Mouse (Mus musculus): ENCODE measurements around the gene Gm4450. TPM values are rescaled to one million over a fixed set of nuclear protein-coding genes. Genes with fewer than 3 reads are reported as not detected.
"Not testable (repeated sequence)": the region's sequence is repeated elsewhere in the genome, so short reads cannot be mapped to it uniquely, and the experiment has no call there.

Gene Gm4450
- polyA plus RNA-seq, 2 experiments from 2014 or later = not detected

GRCm38 (mm10) chr3:98417328-98417727, 39.6 kb downstream of the Gm4450 start:
- peak; percentile 79 for ATAC-seq

GRCm38 (mm10) chr3:98416426-98417250, 40.3 kb downstream of the Gm4450 start:
- ATAC-seq = no peak

GRCm38 (mm10) chr3:98414296-98414695, 42.6 kb downstream of the Gm4450 start:
- ATAC-seq = no peak

- no peak for ATAC-seq
Measured at GRCm38 (mm10) chr3:98413733-98414132, 43.2 kb downstream of the Gm4450 start.

- ATAC-seq = not testable (repeated sequence)
Measured at GRCm38 (mm10) chr3:98410619-98411580, 46.0 kb downstream of the Gm4450 start.

- not testable (repeated sequence) for ATAC-seq
Measured at GRCm38 (mm10) chr3:98407261-98407780, 49.6 kb downstream of the Gm4450 start.

- peak; percentile 98 for ATAC-seq
Measured at GRCm38 (mm10) chr3:98406569-98407144, 50.3 kb downstream of the Gm4450 start.

- not testable (repeated sequence) for ATAC-seq
Measured at GRCm38 (mm10) chr3:98405877-98406276, 51.0 kb downstream of the Gm4450 start.

- not testable (repeated sequence) for ATAC-seq
Measured at GRCm38 (mm10) chr3:98404268-98404895, 52.5 kb downstream of the Gm4450 start.

Other genes with a start within 250 kb of the Gm4450 start
- not detected for gene Reg4, start 235.0 kb downstream of the Gm4450 start, polyA plus RNA-seq (2017; shearing (Covaris generic))
- not detected for gene Hmgcs2, start 176.7 kb downstream of the Gm4450 start, polyA plus RNA-seq (2017; shearing (Covaris generic))
- gene Phgdh, start 117.1 kb downstream of the Gm4450 start, polyA plus RNA-seq (2017; shearing (Covaris generic)) = 100 to 1,000 TPM in 1 of 2 experiments, 10 to 100 TPM in 1; 98.0 to 189 TPM
- not detected for gene Zfp697, start 74.7 kb downstream of the Gm4450 start, polyA plus RNA-seq (2017; shearing (Covaris generic))
- gene Hsd3b4, start 53.4 kb upstream of the Gm4450 start, polyA plus RNA-seq (2017; shearing (Covaris generic)) = not detected
- gene Gm10681, start 131.7 kb upstream of the Gm4450 start, polyA plus RNA-seq (2017; shearing (Covaris generic)) = not detected
- not detected for gene Hsd3b5, start 173.1 kb upstream of the Gm4450 start, polyA plus RNA-seq (2017; shearing (Covaris generic))

Measured in CD4-positive, CD25-positive, alpha-beta regulatory T cell, adult 4 months (primary cell).